Mouse (Mus musculus) kidney, adult 2 months (tissue): ENCODE data around the gene Ankdd1b. TPM values are rescaled to one million over a fixed set of nuclear protein-coding genes. Genes with fewer than 3 reads are reported as not detected.

ENCODE experiments used
- DNase-seq: peaks from one replicate; pipeline ENCODE4 v3.0.0; 2021
- H3K27ac ChIP-seq: fragments of 200-500 bp; 2 replicates; pipeline ENCODE4 v1.5.1; 2012; ENCODE audit warnings: low read depth, low read length, control low read depth, inconsistent platforms; ENCODE audit not compliant: insufficient read depth
- H3K27me3 ChIP-seq: fragments of 200-500 bp; replicated peaks from 2 replicates; pipeline ENCODE4 v1.6.1; 2012; ENCODE audit warnings: mild to moderate bottlenecking, moderate library complexity, low read length, inconsistent platforms; ENCODE audit not compliant: control insufficient read depth, insufficient read depth
- H3K36me3 ChIP-seq: fragments of 200-500 bp; 2 replicates; pipeline ENCODE4 v1.6.1; 2012; ENCODE audit warnings: mild to moderate bottlenecking, moderate library complexity, low read length, inconsistent platforms; ENCODE audit not compliant: control insufficient read depth, insufficient read depth
- H3K4me1 ChIP-seq: fragments of 200-500 bp; 2 replicates; pipeline ENCODE4 v1.6.1; 2011; ENCODE audit warnings: low read length; ENCODE audit not compliant: control insufficient read depth, insufficient read depth
- H3K4me3 ChIP-seq: fragments of 200-500 bp; 2 replicates; pipeline ENCODE4 v1.5.1; 2011; ENCODE audit warnings: mild to moderate bottlenecking, low read depth, low read length, control low read depth; ENCODE audit not compliant: insufficient read depth
- CTCF ChIP-seq: fragments of 200-500 bp; conservative IDR thresholded peaks from 2 replicates; pipeline ENCODE4 v1.5.1; 2011; ENCODE audit warnings: low read depth, mild to moderate bottlenecking, control low read depth, low read length, moderate library complexity, mixed read lengths; ENCODE audit not compliant: insufficient read depth, insufficient read length
- POLR2A ChIP-seq: fragments of 200-500 bp; IDR thresholded peaks from one replicate; pipeline ENCODE4 v1.6.1; 2011; ENCODE audit warnings: low read depth, low read length, control low read depth
- WGBS: fragments of 180-500 bp; shearing (Covaris S2); methylation state at CpG from one replicate; pipeline ENCODE4 v1.1.7; 2018; 5-methylcytosine and 5-hydroxymethylcytosine counted together
- polyA plus RNA-seq: library from polyadenylated mRNA; depleted of rRNA; stranded (reverse); fragments of >200 nt; gene quantifications from 2 replicates; pipeline ENCODE4 v1.2.3, GENCODE M21; 2012

Gene Ankdd1b
- polyA plus RNA-seq, 1 experiment: 0.36 TPM

- H3K4me1 ChIP-seq: no peaks in the 10 kb centered on the region
- peaks cover 5% of the 10 kb centered on the region for H3K36me3 ChIP-seq
- no peak overlapping the region for H3K4me3 ChIP-seq
- peak; percentile 50 for DNase-seq
- H3K27me3 ChIP-seq: no peaks in the 10 kb centered on the region
- 56% methylated on average over 4 of the region's 4 CpGs for WGBS
- TF ChIP-seq CTCF: peak; percentile 77
- TF ChIP-seq POLR2A: no peak
- H3K27ac ChIP-seq: no peak overlapping the region
Observed at GRCm38 (mm10) chr13:96407040-96407439, 64.0 kb downstream of the Ankdd1b start.

GRCm38 (mm10) chr13:96405518-96405917, 65.5 kb downstream of the Ankdd1b start:
- H3K27me3 ChIP-seq: no peaks in the 10 kb centered on the region
- TF ChIP-seq CTCF (no peak), POLR2A (no peak)
- no peak for DNase-seq
- WGBS: 94% methylated on average over 2 of the region's 2 CpGs
- no peak overlapping the region for H3K27ac ChIP-seq
- no peak overlapping the region for H3K4me3 ChIP-seq
- H3K36me3 ChIP-seq: peaks cover 5% of the 10 kb centered on the region
- H3K4me1 ChIP-seq: no peaks in the 10 kb centered on the region

- H3K36me3 ChIP-seq: peaks cover 13% of the 10 kb centered on the region
- H3K4me3 ChIP-seq: no peak overlapping the region
- H3K4me1 ChIP-seq: no peaks in the 10 kb centered on the region
Observed at GRCm38 (mm10) chr13:96401251-96401650, 69.7 kb downstream of the Ankdd1b start.

GRCm38 (mm10) chr13:96389301-96389700, 81.7 kb downstream of the Ankdd1b start:
- DNase-seq: no peak
- Histone ChIP-seq H3K36me3 (peaks cover 4% of the 10 kb centered on the region), H3K27me3 (no peaks in the 10 kb centered on the region), H3K4me1 (peaks cover 4% of the 10 kb centered on the region; the same call in 1 of the 2 replicates), H3K4me3 (no peak overlapping the region), H3K27ac (no peak overlapping the region)
- TF ChIP-seq CTCF (no peak), POLR2A (no peak)
- WGBS: 17% methylated on average over 2 of the region's 2 CpGs

More at GRCm38 (mm10) chr13:96401251-96401650, 69.7 kb downstream of the Ankdd1b start:
- Histone ChIP-seq H3K27ac (no peak overlapping the region), H3K27me3 (no peaks in the 10 kb centered on the region)
- WGBS: 79% methylated on average over 5 of the region's 5 CpGs
- TF ChIP-seq CTCF: no peak
- TF ChIP-seq POLR2A: no peak
- DNase-seq: peak; percentile 77

- peak; percentile 100 for DNase-seq
- no peak for TF ChIP-seq POLR2A
- no peak for TF ChIP-seq CTCF
- peaks cover 4% of the 10 kb centered on the region; the same call in 1 of the 2 replicates for H3K4me1 ChIP-seq
- H3K27me3 ChIP-seq: no peaks in the 10 kb centered on the region
- H3K4me3 ChIP-seq: peak within 1 kb of the TSS; percentile 92
- no peak within 1 kb of the TSS for H3K27ac ChIP-seq
- under 1% methylated on average over 44 of the region's 44 CpGs for WGBS
- peaks cover 4% of the 10 kb centered on the region for H3K36me3 ChIP-seq
Observed at GRCm38 (mm10) chr13:96388042-96388888, 82.7 kb downstream of the Ankdd1b start, which contains the start of gene Poc5. Gene Poc5 (plus strand): TSS chr13:96388294.

GRCm38 (mm10) chr13:96377883-96378282, 93.1 kb downstream of the Ankdd1b start:
- Histone ChIP-seq H3K27me3 (no peaks in the 10 kb centered on the region; the same call in 1 of the 2 replicates), H3K27ac (no peak overlapping the region), H3K4me3 (no peak overlapping the region), H3K36me3 (no peaks in the 10 kb centered on the region), H3K4me1 (no peaks in the 10 kb centered on the region)
- DNase-seq: no peak
- TF ChIP-seq POLR2A (no peak), CTCF (no peak)
- 18% methylated on average over 4 of the region's 4 CpGs for WGBS

- WGBS: 90% methylated on average over 18 of the region's 18 CpGs
- H3K27me3 ChIP-seq: no peaks in the 10 kb centered on the region; the same call in 1 of the 2 replicates
- H3K4me1 ChIP-seq: no peaks in the 10 kb centered on the region
- no peaks in the 10 kb centered on the region for H3K36me3 ChIP-seq
- no peak overlapping the region for H3K27ac ChIP-seq
- no peak for TF ChIP-seq CTCF
- no peak for TF ChIP-seq POLR2A
- DNase-seq: no peak
- no peak overlapping the region for H3K4me3 ChIP-seq
Observed at GRCm38 (mm10) chr13:96376871-96377270, 94.1 kb downstream of the Ankdd1b start.
